Mouse (Mus musculus) bone marrow macrophage, adult 2 months (primary cell): Measurements from ENCODE around the gene Lrp1. TPM values are rescaled to one million over a fixed set of nuclear protein-coding genes. Genes with fewer than 3 reads are reported as not detected.

Experiments
- H3K27ac ChIP-seq: 2 replicates; pipeline ENCODE4 v1.5.1; 2012; ENCODE audit warnings: low read depth, low read length; ENCODE audit not compliant: insufficient read depth
- H3K4me1 ChIP-seq: 2 replicates; pipeline ENCODE4 v1.6.1; 2012; ENCODE audit warnings: low read length; ENCODE audit not compliant: control insufficient read depth, insufficient read depth
- H3K4me3 ChIP-seq: 2 replicates; pipeline ENCODE4 v1.5.1; 2012; ENCODE audit warnings: mild to moderate bottlenecking, low read length, moderate library complexity; ENCODE audit not compliant: insufficient read depth
- CTCF ChIP-seq: IDR thresholded peaks from 2 replicates; pipeline ENCODE4 v1.5.1; 2012; ENCODE audit warnings: low read depth, mild to moderate bottlenecking, low read length, moderate library complexity
- POLR2A ChIP-seq: IDR thresholded peaks from 2 replicates; pipeline ENCODE4 v1.6.1; 2012; ENCODE audit warnings: mild to moderate bottlenecking, low read depth, low read length, borderline replicate concordance
- polyA plus RNA-seq: library from polyadenylated mRNA; stranded (reverse); fragments of >200 nt; gene quantifications from 2 replicates; pipeline ENCODE4 v1.2.4, GENCODE M21; 2012; ENCODE audit not compliant: missing spikeins, insufficient read depth, insufficient read length

The Lrp1 gene
- polyA plus RNA-seq, 1 experiment, result 418 TPM

GRCm38 (mm10) chr10:127594930-127595715 lies 25.8 kb downstream of the Lrp1 start:
- H3K4me3 ChIP-seq, result peak overlapping the region; percentile 3; the same call in 1 of the 2 replicates
- TF ChIP-seq POLR2A (no peak), CTCF (peak; percentile 11; the same call in 1 of the 2 replicates)
- peak overlapping the region; percentile 100 for H3K27ac ChIP-seq
- H3K4me1 ChIP-seq, result peaks cover 81% of the 10 kb centered on the region

- peak overlapping the region; percentile 100 for H3K27ac ChIP-seq
These were observed 26.5 kb downstream of the Lrp1 start for GRCm38 (mm10) chr10:127594405-127594804.

GRCm38 (mm10) chr10:127592850-127593249 lies 28.1 kb downstream of the Lrp1 start:
- TF ChIP-seq POLR2A (no peak), CTCF (no peak)
- Histone ChIP-seq H3K4me3 (peak overlapping the region; percentile 24), H3K4me1 (peaks cover 82% of the 10 kb centered on the region), H3K27ac (peak overlapping the region; percentile 100)

More at GRCm38 (mm10) chr10:127594405-127594804, 26.5 kb downstream of the Lrp1 start:
- H3K4me1 ChIP-seq, result peaks cover 83% of the 10 kb centered on the region
- H3K4me3 ChIP-seq, result peak overlapping the region; percentile 30
- TF ChIP-seq CTCF (no peak), POLR2A (no peak)

- TF ChIP-seq POLR2A (no peak), CTCF (no peak)
- H3K4me1 ChIP-seq, result peaks cover 80% of the 10 kb centered on the region
- peak overlapping the region; percentile 100 for H3K27ac ChIP-seq
- H3K4me3 ChIP-seq, result peak overlapping the region; percentile 24
These were observed 28.5 kb downstream of the Lrp1 start for GRCm38 (mm10) chr10:127592423-127592822.

GRCm38 (mm10) chr10:127591514-127591913 lies 29.4 kb downstream of the Lrp1 start:
- Histone ChIP-seq H3K4me3 (peak overlapping the region; percentile 24; the same call in 1 of the 2 replicates), H3K4me1 (peaks cover 84% of the 10 kb centered on the region), H3K27ac (peak overlapping the region; percentile 100)
- no peak for TF ChIP-seq POLR2A
- TF ChIP-seq CTCF, result 0 out of 2 replicates have a peak, but pooled peaks have one; percentile 17

- TF ChIP-seq POLR2A (no peak), CTCF (no peak)
- Histone ChIP-seq H3K4me3 (peak overlapping the region; percentile 24; the same call in 1 of the 2 replicates), H3K4me1 (peaks cover 79% of the 10 kb centered on the region), H3K27ac (peak overlapping the region; percentile 100)
These were observed 30.0 kb downstream of the Lrp1 start for GRCm38 (mm10) chr10:127590831-127591451.

- H3K4me3 ChIP-seq, result peak overlapping the region; percentile 30
- H3K27ac ChIP-seq, result peak overlapping the region; percentile 100
- peaks cover 73% of the 10 kb centered on the region for H3K4me1 ChIP-seq
- TF ChIP-seq POLR2A, result no peak
- TF ChIP-seq CTCF, result no peak
These were observed 30.7 kb downstream of the Lrp1 start for GRCm38 (mm10) chr10:127590256-127590655.

GRCm38 (mm10) chr10:127587776-127588175 lies 33.2 kb downstream of the Lrp1 start:
- Histone ChIP-seq H3K4me3 (no peak overlapping the region; the same call in 1 of the 2 replicates), H3K4me1 (peaks cover 51% of the 10 kb centered on the region), H3K27ac (peak overlapping the region; percentile 100)
- TF ChIP-seq POLR2A (no peak), CTCF (no peak)

- TF ChIP-seq CTCF (no peak), POLR2A (no peak)
- Histone ChIP-seq H3K27ac (no peak overlapping the region), H3K4me1 (peaks cover 36% of the 10 kb centered on the region), H3K4me3 (no peak overlapping the region)
These were observed 34.7 kb downstream of the Lrp1 start for GRCm38 (mm10) chr10:127586209-127586608.

- Histone ChIP-seq H3K4me1 (peaks cover 35% of the 10 kb centered on the region), H3K4me3 (no peak overlapping the region), H3K27ac (no peak overlapping the region)
- TF ChIP-seq POLR2A, result no peak
- TF ChIP-seq CTCF, result no peak
These were observed 35.4 kb downstream of the Lrp1 start for GRCm38 (mm10) chr10:127585598-127585997.
